Mouse (Mus musculus): Measurements from ENCODE around the gene Spag8. TPM values are rescaled to one million over a fixed set of nuclear protein-coding genes. Genes with fewer than 3 reads are reported as not detected.

The Spag8 gene
- polyA plus RNA-seq, 1 experiment from 2014 or later: 1.8 TPM

GRCm38 (mm10) chr4:43629106-43629817 is 24.1 kb downstream of the Spag8 start:
- H3K27me3 ChIP-seq: peaks cover 5% of the 10 kb centered on the region; the same call in 1 of the 2 replicates

GRCm38 (mm10) chr4:43620146-43620778 is 33.1 kb downstream of the Spag8 start:
- H3K36me3 ChIP-seq: no peaks in the 10 kb centered on the region
- no peak overlapping the region for H3K4me3 ChIP-seq
- H3K27me3 ChIP-seq: no peaks in the 10 kb centered on the region
- whole genome bisulfite sequencing: 82% methylated on average over 4 of the region's 4 CpGs
- H3K9me3 ChIP-seq: peaks cover 5% of the 10 kb centered on the region
- H3K9ac ChIP-seq: no peak overlapping the region
- no peak overlapping the region for H3K27ac ChIP-seq
- ATAC-seq (ENCODE audit: insufficient number of reproducible peaks, insufficient read depth, low FRiP score, low TSS enrichment): no peak
- no peak overlapping the region for H3K4me2 ChIP-seq (replicated peaks)
- no peaks in the 10 kb centered on the region for H3K4me1 ChIP-seq

More at GRCm38 (mm10) chr4:43629106-43629817, 24.1 kb downstream of the Spag8 start:
- peaks cover 29% of the 10 kb centered on the region for H3K4me1 ChIP-seq
- peaks cover 13% of the 10 kb centered on the region for H3K9me3 ChIP-seq
- H3K36me3 ChIP-seq: no peaks in the 10 kb centered on the region
- H3K4me2 ChIP-seq (replicated peaks): no peak overlapping the region
- WGBS: 37% methylated on average over 20 of the region's 20 CpGs
- H3K27ac ChIP-seq: no peak overlapping the region
- ATAC-seq (ENCODE audit: insufficient number of reproducible peaks, insufficient read depth, low FRiP score, low TSS enrichment): no peak
- H3K9ac ChIP-seq: no peak overlapping the region
- H3K4me3 ChIP-seq: no peak overlapping the region

GRCm38 (mm10) chr4:43613060-43613730 is 40.2 kb downstream of the Spag8 start:
- WGBS: 51% methylated on average over 3 of the region's 3 CpGs
- Histone ChIP-seq H3K9me3 (no peaks in the 10 kb centered on the region), H3K27me3 (no peaks in the 10 kb centered on the region), H3K36me3 (no peaks in the 10 kb centered on the region), H3K4me1 (no peaks in the 10 kb centered on the region), H3K9ac (no peak overlapping the region), H3K4me3 (no peak overlapping the region), H3K4me2 (replicated peaks) (no peak overlapping the region), H3K27ac (no peak overlapping the region)
- no peak for ATAC-seq (ENCODE audit: insufficient number of reproducible peaks, insufficient read depth, low FRiP score, low TSS enrichment)

- no peak for ATAC-seq (ENCODE audit: insufficient number of reproducible peaks, insufficient read depth, low FRiP score, low TSS enrichment)
- no peak overlapping the region for H3K4me2 ChIP-seq (replicated peaks)
- H3K27me3 ChIP-seq: no peaks in the 10 kb centered on the region
- H3K4me1 ChIP-seq: no peaks in the 10 kb centered on the region
- no peaks in the 10 kb centered on the region for H3K9me3 ChIP-seq
- H3K27ac ChIP-seq: no peak overlapping the region
- no peaks in the 10 kb centered on the region for H3K36me3 ChIP-seq
- H3K4me3 ChIP-seq: no peak overlapping the region
- no peak overlapping the region for H3K9ac ChIP-seq
- 74% methylated on average over 10 of the region's 10 CpGs for WGBS
Observed at GRCm38 (mm10) chr4:43612534-43612933, 40.9 kb downstream of the Spag8 start.

GRCm38 (mm10) chr4:43604751-43605685 is 48.4 kb downstream of the Spag8 start:
- WGBS: 79% methylated on average over 9 of the region's 9 CpGs
- H3K27ac ChIP-seq: no peak overlapping the region
- H3K9ac ChIP-seq: no peak overlapping the region
- H3K27me3 ChIP-seq: no peaks in the 10 kb centered on the region
- H3K4me1 ChIP-seq: no peaks in the 10 kb centered on the region
- no peaks in the 10 kb centered on the region for H3K36me3 ChIP-seq
- H3K4me2 ChIP-seq (replicated peaks): no peak overlapping the region
- H3K4me3 ChIP-seq: no peak overlapping the region
- H3K9me3 ChIP-seq: no peaks in the 10 kb centered on the region
- ATAC-seq (ENCODE audit: insufficient number of reproducible peaks, insufficient read depth, low FRiP score, low TSS enrichment): no peak

- Histone ChIP-seq H3K4me2 (replicated peaks) (no peak overlapping the region), H3K9ac (no peak overlapping the region), H3K36me3 (no peaks in the 10 kb centered on the region), H3K4me3 (no peak overlapping the region), H3K4me1 (no peaks in the 10 kb centered on the region), H3K27ac (no peak overlapping the region), H3K9me3 (no peaks in the 10 kb centered on the region), H3K27me3 (no peaks in the 10 kb centered on the region)
- 71% methylated on average over 3 of the region's 3 CpGs for WGBS
- no peak for ATAC-seq (ENCODE audit: insufficient number of reproducible peaks, insufficient read depth, low FRiP score, low TSS enrichment)
Observed at GRCm38 (mm10) chr4:43604099-43604498, 49.3 kb downstream of the Spag8 start.

Small RNAs within 50 kb of the gene (microRNA-seq; reads per million reads assigned to microRNA genes)
- not detected for gene Gm25262

Other genes with a start within 250 kb of the Spag8 start
- 0.27 TPM in 1 of 2 replicates, not detected in the other for gene Fam166b, start 224.5 kb downstream of the Spag8 start, polyA plus RNA-seq (2016; fragmentation: Nextera tagmentation; extraction: Ambion mirVana)
- 15.4 and 16.5 TPM in 2 replicates for gene Tesk1, start 211.7 kb downstream of the Spag8 start, polyA plus RNA-seq (2016; fragmentation: Nextera tagmentation; extraction: Ambion mirVana)
- 3.5 and 3.7 TPM in 2 replicates for gene Cd72, start 199.0 kb downstream of the Spag8 start, polyA plus RNA-seq (2016; fragmentation: Nextera tagmentation; extraction: Ambion mirVana)
- gene Sit1, start 169.9 kb downstream of the Spag8 start, polyA plus RNA-seq (2016; fragmentation: Nextera tagmentation; extraction: Ambion mirVana): not detected in 2 replicates
- gene Ccdc107, start 160.7 kb downstream of the Spag8 start, polyA plus RNA-seq (2016; fragmentation: Nextera tagmentation; extraction: Ambion mirVana): 57.4 and 62.3 TPM in 2 replicates
- gene Arhgef39, start 153.9 kb downstream of the Spag8 start, polyA plus RNA-seq (2016; fragmentation: Nextera tagmentation; extraction: Ambion mirVana): 43.6 and 44.1 TPM in 2 replicates
- 1.3 and 1.6 TPM in 2 replicates for gene Car9, start 146.6 kb downstream of the Spag8 start, polyA plus RNA-seq (2016; fragmentation: Nextera tagmentation; extraction: Ambion mirVana)
- gene Tpm2, start 129.8 kb downstream of the Spag8 start, polyA plus RNA-seq (2016; fragmentation: Nextera tagmentation; extraction: Ambion mirVana): 151 and 177 TPM in 2 replicates
- 43.5 and 49.9 TPM in 2 replicates for gene Creb3, start 91.3 kb downstream of the Spag8 start, polyA plus RNA-seq (2016; fragmentation: Nextera tagmentation; extraction: Ambion mirVana)
- gene Tln1, start 90.9 kb downstream of the Spag8 start, polyA plus RNA-seq (2016; fragmentation: Nextera tagmentation; extraction: Ambion mirVana): 71.0 and 73.9 TPM in 2 replicates
- 33.8 and 37.7 TPM in 2 replicates for gene Rgp1, start 74.9 kb downstream of the Spag8 start, polyA plus RNA-seq (2016; fragmentation: Nextera tagmentation; extraction: Ambion mirVana)
- 32.0 and 34.0 TPM in 2 replicates for gene Gba2, start 74.7 kb downstream of the Spag8 start, polyA plus RNA-seq (2016; fragmentation: Nextera tagmentation; extraction: Ambion mirVana)
- gene Msmp, start 69.1 kb downstream of the Spag8 start, polyA plus RNA-seq (2016; fragmentation: Nextera tagmentation; extraction: Ambion mirVana): 1.5 and 2.1 TPM in 2 replicates
- gene Npr2, start 21.7 kb downstream of the Spag8 start, polyA plus RNA-seq (2016; fragmentation: Nextera tagmentation; extraction: Ambion mirVana): 25.1 and 29.7 TPM in 2 replicates
- 79.3 and 85.8 TPM in 2 replicates for gene Hint2, start 2.9 kb upstream of the Spag8 start, polyA plus RNA-seq (2016; fragmentation: Nextera tagmentation; extraction: Ambion mirVana)
- gene Tmem8b, start 15.4 kb upstream of the Spag8 start, polyA plus RNA-seq (2016; fragmentation: Nextera tagmentation; extraction: Ambion mirVana): 7.7 and 8.4 TPM in 2 replicates
- gene Fam221b, start 15.6 kb upstream of the Spag8 start, polyA plus RNA-seq (2016; fragmentation: Nextera tagmentation; extraction: Ambion mirVana): 2.4 and 2.6 TPM in 2 replicates
- not detected in 2 replicates for gene Olfr70, start 47.2 kb upstream of the Spag8 start, polyA plus RNA-seq (2016; fragmentation: Nextera tagmentation; extraction: Ambion mirVana)
- 0.06 TPM in 1 of 2 replicates, not detected in the other for gene Olfr71, start 56.7 kb upstream of the Spag8 start, polyA plus RNA-seq (2016; fragmentation: Nextera tagmentation; extraction: Ambion mirVana)
- 0.15 and 0.43 TPM in 2 replicates for gene Hrct1, start 73.6 kb upstream of the Spag8 start, polyA plus RNA-seq (2016; fragmentation: Nextera tagmentation; extraction: Ambion mirVana)
- not detected in 2 replicates for gene Spaar, start 76.4 kb upstream of the Spag8 start, polyA plus RNA-seq (2016; fragmentation: Nextera tagmentation; extraction: Ambion mirVana)
- gene Olfr159, start 117.4 kb upstream of the Spag8 start, polyA plus RNA-seq (2016; fragmentation: Nextera tagmentation; extraction: Ambion mirVana): not detected in 2 replicates
- gene Olfr156, start 170.3 kb upstream of the Spag8 start, polyA plus RNA-seq (2016; fragmentation: Nextera tagmentation; extraction: Ambion mirVana): 0.09 and 0.31 TPM in 2 replicates
- gene Olfr157, start 186.6 kb upstream of the Spag8 start, polyA plus RNA-seq (2016; fragmentation: Nextera tagmentation; extraction: Ambion mirVana): 0.08 TPM in 1 of 2 replicates, not detected in the other
- gene Olfr155, start 198.0 kb upstream of the Spag8 start, polyA plus RNA-seq (2016; fragmentation: Nextera tagmentation; extraction: Ambion mirVana): 0.18 TPM in 1 of 2 replicates, not detected in the other
- 30.4 and 33.9 TPM in 2 replicates for gene Reck, start 221.9 kb upstream of the Spag8 start, polyA plus RNA-seq (2016; fragmentation: Nextera tagmentation; extraction: Ambion mirVana)